Mouse (Mus musculus): ENCODE measurements around the gene Ccdc86. TPM values are rescaled to one million over a fixed set of nuclear protein-coding genes. Genes with fewer than 3 reads are reported as not detected.

The Ccdc86 gene
- polyA plus RNA-seq, 1 experiment from 2014 or later, result 39.6 TPM

GRCm38 (mm10) chr19:10946506-10946905, 2.6 kb downstream of the Ccdc86 start:
- WGBS, result 81% methylated on average over 3 of the region's 3 CpGs
- Histone ChIP-seq H3K4me1 (peaks cover 35% of the 10 kb centered on the region), H3K36me3 (peaks cover 48% of the 10 kb centered on the region), H3K27ac (no peak overlapping the region), H3K4me3 (peak overlapping the region; percentile 81; the same call in 1 of the 2 replicates), H3K27me3 (ENCODE audit: insufficient read depth, poor library complexity, severe bottlenecking) (no peaks in the 10 kb centered on the region), H3K9me3 (no peaks in the 10 kb centered on the region)
- DNase-seq (ENCODE audit: low spot score), result no peak

- no peak overlapping the region for H3K4me3 ChIP-seq
- H3K36me3 ChIP-seq, result peaks cover 48% of the 10 kb centered on the region
- H3K4me1 ChIP-seq, result peaks cover 37% of the 10 kb centered on the region
- H3K9me3 ChIP-seq, result no peaks in the 10 kb centered on the region
- DNase-seq (ENCODE audit: low spot score), result no peak
- WGBS, result 84% methylated on average over 3 of the region's 3 CpGs
- no peaks in the 10 kb centered on the region for H3K27me3 ChIP-seq (ENCODE audit: insufficient read depth, poor library complexity, severe bottlenecking)
- no peak overlapping the region for H3K27ac ChIP-seq
These were observed 5.1 kb downstream of the Ccdc86 start for GRCm38 (mm10) chr19:10943955-10944354.

DNA sequence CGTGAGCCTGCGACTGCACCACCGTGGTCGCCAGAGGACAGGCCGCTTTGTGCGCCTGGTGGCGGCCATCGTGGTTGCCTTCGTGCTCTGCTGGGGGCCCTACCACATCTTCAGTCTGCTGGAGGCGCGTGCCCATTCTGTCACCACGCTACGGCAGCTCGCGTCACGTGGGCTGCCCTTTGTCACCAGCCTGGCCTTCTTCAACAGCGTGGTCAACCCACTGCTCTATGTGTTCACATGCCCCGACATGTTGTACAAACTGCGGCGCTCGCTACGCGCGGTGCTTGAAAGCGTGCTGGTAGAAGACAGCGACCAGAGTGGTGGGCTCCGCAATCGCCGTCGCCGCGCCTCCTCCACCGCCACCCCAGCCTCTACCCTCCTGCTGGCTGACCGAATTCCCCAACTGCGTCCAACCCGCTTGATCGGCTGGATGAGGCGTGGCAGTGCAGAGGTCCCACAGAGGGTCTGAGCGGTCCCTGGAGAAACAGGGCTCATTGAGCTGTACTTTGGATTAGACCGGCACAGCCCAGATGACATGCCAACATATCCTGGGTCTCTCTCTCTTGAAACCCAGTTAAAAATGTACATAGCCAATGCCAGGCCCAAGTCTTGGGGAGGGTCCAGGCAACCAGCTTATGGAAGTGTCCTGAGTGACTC, 8.1 kb downstream of the Ccdc86 start:
- Histone ChIP-seq H3K9me3 (no peaks in the 10 kb centered on the region), H3K27ac (peak overlapping the region; percentile 87), H3K36me3 (peaks cover 39% of the 10 kb centered on the region), H3K27me3 (ENCODE audit: insufficient read depth, poor library complexity, severe bottlenecking) (no peaks in the 10 kb centered on the region; the same call in 1 of the 2 replicates), H3K4me3 (peak overlapping the region; percentile 58), H3K4me1 (peaks cover 32% of the 10 kb centered on the region)
- DNase-seq (ENCODE audit: low spot score), result peak; percentile 80
- 2% methylated on average over 40 of the region's 40 CpGs for WGBS

DNA sequence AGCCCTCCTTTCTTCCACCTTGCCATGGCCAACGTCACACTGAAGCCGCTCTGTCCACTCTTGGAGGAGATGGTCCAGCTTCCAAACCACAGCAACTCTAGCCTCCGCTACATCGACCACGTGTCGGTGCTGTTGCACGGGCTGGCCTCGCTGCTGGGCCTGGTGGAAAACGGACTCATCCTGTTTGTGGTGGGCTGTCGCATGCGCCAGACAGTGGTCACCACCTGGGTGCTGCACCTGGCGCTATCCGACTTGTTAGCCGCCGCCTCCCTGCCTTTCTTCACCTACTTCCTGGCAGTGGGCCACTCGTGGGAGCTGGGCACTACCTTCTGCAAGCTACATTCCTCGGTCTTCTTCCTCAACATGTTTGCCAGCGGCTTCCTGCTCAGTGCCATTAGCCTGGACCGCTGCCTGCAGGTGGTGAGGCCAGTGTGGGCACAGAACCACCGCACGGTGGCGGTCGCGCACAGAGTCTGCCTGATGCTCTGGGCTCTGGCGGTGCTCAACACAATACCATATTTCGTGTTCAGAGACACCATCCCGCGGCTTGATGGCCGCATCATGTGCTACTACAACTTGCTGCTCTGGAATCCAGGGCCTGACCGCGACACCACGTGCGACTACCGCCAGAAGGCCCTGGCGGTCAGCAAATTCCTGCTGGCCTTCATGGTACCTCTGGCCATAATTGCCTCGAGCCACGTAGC, 8.8 kb downstream of the Ccdc86 start:
- Histone ChIP-seq H3K4me3 (peak overlapping the region; percentile 58), H3K27ac (peak overlapping the region; percentile 87), H3K36me3 (peaks cover 34% of the 10 kb centered on the region), H3K27me3 (ENCODE audit: insufficient read depth, poor library complexity, severe bottlenecking) (no peaks in the 10 kb centered on the region; the same call in 1 of the 2 replicates), H3K9me3 (no peaks in the 10 kb centered on the region), H3K4me1 (peaks cover 32% of the 10 kb centered on the region)
- 18% methylated on average over 37 of the region's 37 CpGs for WGBS
- peak; percentile 93 for DNase-seq (ENCODE audit: low spot score)

DNA sequence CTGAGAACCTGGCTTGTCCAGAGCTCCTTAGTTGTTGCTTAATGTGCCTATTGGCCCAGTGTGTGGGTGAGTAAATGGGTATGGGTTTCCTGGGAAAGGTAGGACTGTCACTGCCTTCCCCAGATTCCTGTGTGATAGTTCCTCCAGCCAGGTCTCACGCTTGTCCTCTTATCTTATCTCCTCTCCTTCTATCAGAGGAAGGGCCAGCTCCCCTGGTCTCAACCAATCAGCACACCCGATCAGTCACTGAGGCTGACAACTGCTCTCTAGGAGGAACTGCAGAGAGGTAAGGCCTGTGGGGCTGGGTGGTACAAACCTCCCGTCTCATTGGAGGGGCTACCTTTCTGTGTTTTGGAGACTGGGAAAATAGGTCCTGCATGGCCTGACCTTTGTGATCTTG, 10.3 kb downstream of the Ccdc86 start:
- Histone ChIP-seq H3K4me1 (peaks cover 42% of the 10 kb centered on the region), H3K9me3 (no peaks in the 10 kb centered on the region), H3K27ac (no peak overlapping the region), H3K36me3 (peaks cover 19% of the 10 kb centered on the region), H3K4me3 (no peak overlapping the region), H3K27me3 (ENCODE audit: insufficient read depth, poor library complexity, severe bottlenecking) (no peaks in the 10 kb centered on the region; the same call in 1 of the 2 replicates)
- no peak for DNase-seq (ENCODE audit: low spot score)
- 8% methylated on average over 3 of the region's 3 CpGs for WGBS

DNA sequence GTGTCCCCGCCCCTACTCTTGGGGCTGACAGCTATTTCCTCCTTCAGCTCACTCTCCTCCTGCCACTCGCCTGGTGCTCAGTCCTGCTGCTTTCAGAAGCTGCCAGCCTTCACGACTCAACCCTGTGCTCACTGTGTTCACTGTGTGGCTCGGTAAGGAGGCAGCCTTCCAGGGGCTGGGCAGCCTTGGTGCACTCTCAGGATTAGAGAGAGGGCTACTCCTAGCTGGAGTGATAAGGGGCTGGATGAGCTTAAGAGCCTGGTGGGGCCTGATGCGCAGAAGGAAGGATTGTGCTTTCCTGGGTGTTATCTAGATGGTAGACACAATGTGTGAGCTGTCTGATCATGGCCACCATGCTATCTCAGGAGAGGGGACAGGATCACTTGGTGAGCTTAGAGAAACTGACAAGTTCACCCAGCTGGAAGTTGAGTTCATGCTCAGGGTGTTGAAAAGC, 11.9 kb downstream of the Ccdc86 start, which contains the start of gene Ptgdr2:
Gene Ptgdr2 (plus strand): TSS at position 51 of the 454 bp plus-strand sequence.
- DNase-seq (ENCODE audit: low spot score), result no peak
- 14% methylated on average over 5 of the region's 5 CpGs for WGBS

DNA sequence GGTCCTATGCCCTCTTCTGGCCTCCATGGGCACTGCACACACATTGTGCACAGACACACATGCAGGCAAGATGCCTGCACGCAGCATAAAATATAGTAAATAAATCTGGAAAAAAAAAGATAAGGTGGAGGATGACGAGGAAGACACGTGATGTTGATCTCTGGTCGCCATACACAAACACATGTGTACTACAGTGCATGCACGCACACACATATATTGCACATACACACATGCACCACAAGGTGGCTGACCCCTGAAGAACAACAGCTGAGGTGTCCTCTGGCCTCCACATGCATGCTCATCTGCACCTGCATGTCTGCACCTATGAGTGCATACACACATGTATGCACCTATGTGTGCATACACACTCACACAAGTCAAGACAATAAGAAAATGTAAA, 13.0 kb downstream of the Ccdc86 start:
- no peaks in the 10 kb centered on the region for H3K36me3 ChIP-seq
- no peak overlapping the region for H3K27ac ChIP-seq
- WGBS, result 87% methylated on average over 5 of the region's 5 CpGs

More for the DNA sequence above, 11.9 kb downstream of the Ccdc86 start, which contains the start of gene Ptgdr2:
- H3K36me3 ChIP-seq, result peaks cover 3% of the 10 kb centered on the region
- H3K4me3 ChIP-seq, result no peak within 1 kb of the TSS
- H3K9me3 ChIP-seq, result no peaks in the 10 kb centered on the region
- no peak within 1 kb of the TSS for H3K27ac ChIP-seq
- H3K27me3 ChIP-seq (ENCODE audit: insufficient read depth, poor library complexity, severe bottlenecking), result no peaks in the 10 kb centered on the region; the same call in 1 of the 2 replicates
- peaks cover 42% of the 10 kb centered on the region for H3K4me1 ChIP-seq

GRCm38 (mm10) chr19:10935029-10935428, 14.0 kb downstream of the Ccdc86 start:
- Histone ChIP-seq H3K4me1 (peaks cover 29% of the 10 kb centered on the region), H3K27ac (peak overlapping the region; percentile 7; the same call in 1 of the 2 replicates), H3K27me3 (ENCODE audit: insufficient read depth, poor library complexity, severe bottlenecking) (no peaks in the 10 kb centered on the region; the same call in 1 of the 2 replicates), H3K9me3 (no peaks in the 10 kb centered on the region), H3K36me3 (no peaks in the 10 kb centered on the region), H3K4me3 (no peak overlapping the region)
- WGBS, result 26% methylated on average over 5 of the region's 5 CpGs
- DNase-seq (ENCODE audit: low spot score), result no peak

More for the DNA sequence above, 13.0 kb downstream of the Ccdc86 start:
- Histone ChIP-seq H3K9me3 (no peaks in the 10 kb centered on the region), H3K27me3 (ENCODE audit: insufficient read depth, poor library complexity, severe bottlenecking) (no peaks in the 10 kb centered on the region; the same call in 1 of the 2 replicates), H3K4me3 (no peak overlapping the region), H3K4me1 (peaks cover 39% of the 10 kb centered on the region)
- no peak for DNase-seq (ENCODE audit: low spot score)

- no peak overlapping the region for H3K27ac ChIP-seq
- 65% methylated on average over 2 of the region's 2 CpGs for WGBS
- no peaks in the 10 kb centered on the region for H3K9me3 ChIP-seq
- DNase-seq (ENCODE audit: low spot score), result no peak
- H3K36me3 ChIP-seq, result no peaks in the 10 kb centered on the region
- H3K4me1 ChIP-seq, result peaks cover 26% of the 10 kb centered on the region
- H3K4me3 ChIP-seq, result no peak overlapping the region
- H3K27me3 ChIP-seq (ENCODE audit: insufficient read depth, poor library complexity, severe bottlenecking), result no peaks in the 10 kb centered on the region
These were observed 18.4 kb downstream of the Ccdc86 start for GRCm38 (mm10) chr19:10930641-10931040.

DNA sequence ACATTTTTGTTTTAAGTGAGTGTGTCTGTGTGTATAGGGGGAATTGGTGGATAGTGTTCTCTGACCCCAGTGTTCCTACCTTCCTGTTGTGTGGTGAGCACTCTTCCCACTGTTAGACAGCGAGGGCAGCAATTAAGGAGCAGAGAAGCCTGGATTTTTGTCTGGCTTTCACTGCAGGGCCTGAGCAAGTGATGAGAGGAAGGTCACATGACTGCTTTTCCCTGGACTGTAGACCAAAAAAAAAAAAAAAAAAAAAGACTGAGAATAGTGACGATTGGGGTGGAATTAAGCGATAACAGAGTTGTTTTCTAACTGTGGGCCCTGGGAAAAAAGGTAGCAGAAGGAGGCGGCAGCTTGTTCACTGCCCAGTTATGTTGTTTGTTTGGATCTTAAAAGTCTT, 22.4 kb downstream of the Ccdc86 start:
- Histone ChIP-seq H3K9me3 (no peaks in the 10 kb centered on the region), H3K27ac (peak overlapping the region; percentile 77; the same call in 1 of the 2 replicates), H3K36me3 (no peaks in the 10 kb centered on the region), H3K4me1 (peaks cover 17% of the 10 kb centered on the region; the same call in 1 of the 2 replicates), H3K4me3 (no peak overlapping the region), H3K27me3 (ENCODE audit: insufficient read depth, poor library complexity, severe bottlenecking) (no peaks in the 10 kb centered on the region)
- no peak for DNase-seq (ENCODE audit: low spot score)
- 47% methylated on average over 4 of the region's 4 CpGs for WGBS

DNA sequence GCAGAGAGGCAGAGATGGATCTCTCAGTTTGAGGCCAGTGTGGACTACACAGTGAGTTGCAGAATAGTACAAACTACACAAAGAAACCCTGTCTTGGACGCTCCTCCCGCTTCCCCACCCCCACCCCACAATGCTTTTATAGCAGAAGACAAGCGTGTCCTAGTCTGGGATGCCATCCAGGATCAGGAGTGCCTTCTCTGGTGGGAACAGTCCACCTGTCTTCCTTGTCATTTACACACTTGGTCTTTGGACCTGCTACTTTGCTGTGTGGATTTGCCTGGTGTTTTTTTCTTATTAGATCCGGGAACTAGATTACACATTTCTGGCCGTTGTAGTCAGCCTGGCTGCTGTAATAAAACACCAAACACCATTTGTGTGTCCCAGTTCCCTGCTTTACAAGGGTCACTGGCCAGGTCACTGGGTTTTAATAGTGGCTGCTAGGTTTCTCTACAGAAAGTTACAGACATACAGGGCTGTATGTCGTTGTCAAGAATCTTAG, 22.9 kb downstream of the Ccdc86 start:
- Histone ChIP-seq H3K9me3 (no peaks in the 10 kb centered on the region), H3K4me3 (no peak overlapping the region), H3K27me3 (ENCODE audit: insufficient read depth, poor library complexity, severe bottlenecking) (no peaks in the 10 kb centered on the region), H3K4me1 (peaks cover 17% of the 10 kb centered on the region; the same call in 1 of the 2 replicates), H3K36me3 (no peaks in the 10 kb centered on the region), H3K27ac (peak overlapping the region; percentile 77; the same call in 1 of the 2 replicates)
- WGBS, result 70% methylated on average over 6 of the region's 6 CpGs
- DNase-seq (ENCODE audit: low spot score), result no peak

DNA sequence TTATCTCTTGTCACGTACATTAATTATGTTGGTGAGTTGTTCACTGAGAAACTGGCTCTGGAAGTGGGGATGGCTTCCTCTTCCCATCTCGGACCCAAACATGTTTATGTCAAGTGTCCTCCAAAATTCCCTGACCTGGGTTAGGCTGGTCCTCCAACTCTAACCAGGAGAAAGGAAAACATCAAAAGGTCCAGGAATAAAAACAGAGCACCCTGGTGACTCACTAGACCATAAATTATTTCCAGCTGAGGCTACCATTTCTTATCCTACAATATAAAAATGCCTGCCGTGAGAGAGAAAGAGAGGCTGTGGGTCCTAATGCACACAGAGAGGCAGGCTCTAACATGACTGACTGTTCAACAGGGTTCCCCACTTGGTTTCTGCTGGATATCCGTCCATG, 24.8 kb downstream of the Ccdc86 start:
- DNase-seq (ENCODE audit: low spot score), result no peak
- Histone ChIP-seq H3K9me3 (no peaks in the 10 kb centered on the region), H3K27ac (no peak overlapping the region), H3K4me1 (0 out of 2 replicates have a peak, but pooled peaks cover 17% of the 10 kb centered on the region), H3K36me3 (no peaks in the 10 kb centered on the region), H3K27me3 (ENCODE audit: insufficient read depth, poor library complexity, severe bottlenecking) (peaks cover 6% of the 10 kb centered on the region; the same call in 1 of the 2 replicates), H3K4me3 (no peak overlapping the region)
- 55% methylated on average over 4 of the region's 4 CpGs for WGBS

GRCm38 (mm10) chr19:10921058-10921457, 28.0 kb downstream of the Ccdc86 start:
- no peak overlapping the region for H3K27ac ChIP-seq
- peaks cover 9% of the 10 kb centered on the region; the same call in 1 of the 2 replicates for H3K27me3 ChIP-seq (ENCODE audit: insufficient read depth, poor library complexity, severe bottlenecking)
- DNase-seq (ENCODE audit: low spot score), result no peak
- H3K9me3 ChIP-seq, result no peaks in the 10 kb centered on the region
- WGBS, result 74% methylated on average over 3 of the region's 3 CpGs
- H3K4me3 ChIP-seq, result no peak overlapping the region
- no peaks in the 10 kb centered on the region for H3K36me3 ChIP-seq
- peaks cover 17% of the 10 kb centered on the region for H3K4me1 ChIP-seq

All from heart, embryonic 10.5 days (tissue).